Mouse (Mus musculus): ENCODE data around the gene Creb5. TPM values are rescaled to one million over a fixed set of nuclear protein-coding genes. Genes with fewer than 3 reads are reported as not detected.

Gene Creb5
- polyA plus RNA-seq, 1 experiment: 1.5 TPM

DNA sequence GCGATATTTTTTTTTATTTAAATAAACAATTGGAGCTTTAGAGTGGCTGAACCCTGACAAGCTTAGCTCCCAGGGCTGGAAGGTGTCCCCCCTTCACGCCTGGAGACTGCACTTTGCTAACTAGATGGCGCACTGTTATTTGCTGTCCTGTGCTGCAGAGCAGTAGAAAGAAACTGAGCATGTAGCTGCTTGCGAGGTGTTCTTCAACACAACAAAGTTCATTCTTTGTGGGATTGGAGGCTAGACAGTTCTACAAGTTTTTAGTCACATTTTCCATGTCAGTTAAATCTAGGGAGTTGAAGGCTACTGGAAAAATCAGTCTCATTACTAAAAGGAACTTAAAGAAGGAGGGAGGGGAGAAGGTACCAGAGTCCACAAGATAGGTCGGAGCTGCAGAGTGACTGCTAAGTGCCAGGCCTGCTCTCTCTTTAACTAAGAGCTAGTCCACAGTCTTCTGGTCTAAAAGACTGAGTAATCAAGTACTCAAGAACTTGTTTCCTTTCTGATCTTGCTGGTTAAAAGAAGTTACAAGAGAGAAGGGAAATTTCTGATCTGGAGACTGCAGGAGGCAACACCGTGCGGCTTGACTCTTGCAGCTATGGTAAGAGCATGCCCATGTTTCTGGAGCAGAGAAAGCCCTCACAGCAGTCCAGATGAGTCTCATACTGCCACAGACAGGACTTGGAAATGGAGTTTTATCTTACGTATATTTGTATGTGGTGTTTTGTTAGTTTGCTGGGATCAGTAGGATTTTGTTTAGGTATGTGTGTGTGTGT, 3.3 kb downstream of the Creb5 start:
- no peaks in the 10 kb centered on the region for H3K79me2 ChIP-seq (ENCODE audit: control insufficient read depth, insufficient read depth)
- no peaks in the 10 kb centered on the region for H3K79me3 ChIP-seq (ENCODE audit: low read depth)
- H3ac ChIP-seq (ENCODE audit: control insufficient read depth, insufficient read length, low read depth): no peak overlapping the region
- TF ChIP-seq USF1 (IDR thresholded peaks at IDR 0.05; ENCODE audit: low read depth): no peak
- TF ChIP-seq MAX (IDR thresholded peaks at IDR 0.05): no peak
- H3K4me3 ChIP-seq (ENCODE audit: insufficient read depth, poor library complexity, severe bottlenecking): no peak overlapping the region
- no peaks in the 10 kb centered on the region for H3K36me3 ChIP-seq (ENCODE audit: control insufficient read depth, insufficient read depth)
- no peaks in the 10 kb centered on the region for H3K27me3 ChIP-seq (ENCODE audit: control insufficient read depth, insufficient read depth, insufficient read length)

DNA sequence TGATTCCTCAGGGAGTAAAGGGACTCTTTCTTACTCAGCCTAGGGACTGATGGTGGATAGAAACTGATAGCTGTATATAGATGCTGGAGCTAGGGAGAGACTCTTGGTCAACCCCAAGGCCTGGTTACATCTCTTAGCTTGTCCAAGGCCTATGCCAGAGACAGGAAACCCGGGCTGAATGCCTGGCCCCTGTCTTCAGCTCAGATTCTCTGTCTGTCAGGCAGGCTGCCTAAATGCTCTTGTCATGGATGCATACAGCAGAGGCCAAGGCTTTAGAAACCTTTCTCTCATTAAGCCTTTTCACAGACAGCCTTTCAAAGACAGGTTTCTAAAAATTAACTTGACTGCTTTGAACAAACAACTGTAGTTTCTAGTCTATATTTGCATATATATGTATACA, 5.9 kb downstream of the Creb5 start:
- no peaks in the 10 kb centered on the region for H3K79me3 ChIP-seq (ENCODE audit: low read depth)
- no peak overlapping the region for H3K4me3 ChIP-seq (ENCODE audit: insufficient read depth, poor library complexity, severe bottlenecking)
- no peak for TF ChIP-seq CEBPB (IDR thresholded peaks at IDR 0.05; ENCODE audit: low read depth)
- TF ChIP-seq MYOD1 (IDR thresholded peaks at IDR 0.05; ENCODE audit: control insufficient read depth, insufficient read length, low read depth): no peak
- TF ChIP-seq FOSL1 (IDR thresholded peaks at IDR 0.05; ENCODE audit: insufficient read depth, low read length, poor library complexity, severe bottlenecking): no peak
- TF ChIP-seq MAX (IDR thresholded peaks at IDR 0.05): no peak
- no peak for TF ChIP-seq MYOG (IDR thresholded peaks at IDR 0.05; ENCODE audit: control insufficient read depth, extremely low read depth, insufficient read length)
- TF ChIP-seq USF1 (IDR thresholded peaks at IDR 0.05; ENCODE audit: low read depth): no peak
- no peak for TF ChIP-seq CTCF (IDR thresholded peaks at IDR 0.05; ENCODE audit: control insufficient read depth, insufficient read depth, insufficient read length)
- H3K36me3 ChIP-seq (ENCODE audit: control insufficient read depth, insufficient read depth): no peaks in the 10 kb centered on the region
- H3ac ChIP-seq (ENCODE audit: control insufficient read depth, insufficient read length, low read depth): no peak overlapping the region
- H3K79me2 ChIP-seq (ENCODE audit: control insufficient read depth, insufficient read depth): no peaks in the 10 kb centered on the region
- H3K27me3 ChIP-seq (ENCODE audit: control insufficient read depth, insufficient read depth, insufficient read length): no peaks in the 10 kb centered on the region

DNA sequence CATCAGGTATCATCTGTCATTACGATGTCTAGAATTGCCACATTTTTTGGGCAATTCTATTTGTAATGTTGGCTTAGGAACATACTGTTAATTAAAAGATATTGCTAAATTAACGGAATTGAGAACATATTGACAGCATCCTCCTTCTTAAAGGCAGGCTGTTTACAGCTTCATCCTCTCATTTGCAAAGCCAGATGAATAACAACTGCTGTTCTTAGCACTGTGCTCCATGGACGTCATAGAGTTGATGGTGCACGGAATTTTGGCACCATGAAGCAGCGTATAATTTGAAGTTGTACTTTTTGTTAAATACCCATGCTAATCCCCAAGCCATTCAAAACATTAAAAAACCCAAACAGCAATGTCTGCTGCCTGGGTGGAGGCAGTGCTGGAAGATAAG, 10.8 kb downstream of the Creb5 start:
- no peak for TF ChIP-seq USF1 (IDR thresholded peaks at IDR 0.05; ENCODE audit: low read depth)
- no peak for TF ChIP-seq MYOG (IDR thresholded peaks at IDR 0.05; ENCODE audit: control insufficient read depth, extremely low read depth, insufficient read length)
- no peak for TF ChIP-seq CTCF (IDR thresholded peaks at IDR 0.05; ENCODE audit: control insufficient read depth, insufficient read depth, insufficient read length)
- no peak for TF ChIP-seq CEBPB (IDR thresholded peaks at IDR 0.05; ENCODE audit: low read depth)
- no peak for TF ChIP-seq MAX (IDR thresholded peaks at IDR 0.05)
- TF ChIP-seq MYOD1 (IDR thresholded peaks at IDR 0.05; ENCODE audit: control insufficient read depth, insufficient read length, low read depth): no peak
- TF ChIP-seq FOSL1 (IDR thresholded peaks at IDR 0.05; ENCODE audit: insufficient read depth, low read length, poor library complexity, severe bottlenecking): no peak
- Histone ChIP-seq H3ac (ENCODE audit: control insufficient read depth, insufficient read length, low read depth) (no peak overlapping the region), H3K79me2 (ENCODE audit: control insufficient read depth, insufficient read depth) (no peaks in the 10 kb centered on the region), H3K27me3 (ENCODE audit: control insufficient read depth, insufficient read depth, insufficient read length) (no peaks in the 10 kb centered on the region), H3K4me3 (ENCODE audit: insufficient read depth, poor library complexity, severe bottlenecking) (no peak overlapping the region), H3K79me3 (ENCODE audit: low read depth) (no peaks in the 10 kb centered on the region), H3K36me3 (ENCODE audit: control insufficient read depth, insufficient read depth) (no peaks in the 10 kb centered on the region)

DNA sequence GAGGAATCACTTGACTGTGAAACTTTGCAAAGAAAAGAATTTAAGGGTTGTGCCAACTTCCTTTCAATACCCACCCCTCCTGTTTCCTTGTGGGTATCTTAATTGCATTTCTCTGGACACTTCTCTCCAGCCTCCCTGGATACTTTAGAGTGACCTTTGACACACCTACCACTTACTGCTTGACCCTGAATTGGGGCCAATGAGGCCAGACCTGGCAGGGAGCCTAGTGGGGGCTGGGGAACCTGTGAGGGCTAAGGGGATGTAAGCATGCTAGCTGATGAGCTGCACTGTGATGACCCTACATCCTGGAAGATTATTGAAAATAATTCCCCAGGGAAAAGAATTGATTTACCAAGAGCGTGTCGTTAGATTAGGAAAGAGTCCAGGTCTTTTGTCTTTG, 17.1 kb downstream of the Creb5 start:
- no peak for TF ChIP-seq MAX (IDR thresholded peaks at IDR 0.05)
- no peak for TF ChIP-seq MYOD1 (IDR thresholded peaks at IDR 0.05; ENCODE audit: control insufficient read depth, insufficient read length, low read depth)
- TF ChIP-seq USF1 (IDR thresholded peaks at IDR 0.05; ENCODE audit: low read depth): no peak
- TF ChIP-seq CEBPB (IDR thresholded peaks at IDR 0.05; ENCODE audit: low read depth): no peak
- TF ChIP-seq CTCF (IDR thresholded peaks at IDR 0.05; ENCODE audit: control insufficient read depth, insufficient read depth, insufficient read length): no peak
- no peak for TF ChIP-seq FOSL1 (IDR thresholded peaks at IDR 0.05; ENCODE audit: insufficient read depth, low read length, poor library complexity, severe bottlenecking)
- no peak for TF ChIP-seq MYOG (IDR thresholded peaks at IDR 0.05; ENCODE audit: control insufficient read depth, extremely low read depth, insufficient read length)
- Histone ChIP-seq H3K36me3 (ENCODE audit: control insufficient read depth, insufficient read depth) (no peaks in the 10 kb centered on the region), H3K27me3 (ENCODE audit: control insufficient read depth, insufficient read depth, insufficient read length) (no peaks in the 10 kb centered on the region), H3ac (ENCODE audit: control insufficient read depth, insufficient read length, low read depth) (no peak overlapping the region), H3K79me3 (ENCODE audit: low read depth) (no peaks in the 10 kb centered on the region), H3K79me2 (ENCODE audit: control insufficient read depth, insufficient read depth) (no peaks in the 10 kb centered on the region), H3K4me3 (ENCODE audit: insufficient read depth, poor library complexity, severe bottlenecking) (no peak overlapping the region)

DNA sequence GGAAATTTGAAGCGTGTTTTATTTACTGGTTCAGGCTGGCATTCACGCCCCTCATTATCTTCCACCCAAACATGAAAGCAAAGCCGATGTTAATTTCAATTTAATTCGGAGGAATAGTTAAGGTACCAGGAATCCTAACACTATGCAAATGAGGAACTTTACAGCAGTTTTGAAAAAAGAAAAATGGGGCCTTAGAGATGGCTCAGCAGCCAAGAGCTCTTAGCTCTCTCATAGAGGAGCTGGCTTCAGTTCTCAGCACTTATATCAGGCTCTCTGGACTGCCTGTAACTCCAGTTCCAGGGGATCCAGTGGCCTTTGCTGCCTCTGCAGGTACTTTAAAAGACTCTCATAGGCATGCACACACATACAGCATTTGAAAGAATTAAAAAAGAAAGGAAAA, 19.1 kb downstream of the Creb5 start:
- no peaks in the 10 kb centered on the region for H3K79me2 ChIP-seq (ENCODE audit: control insufficient read depth, insufficient read depth)

DNA sequence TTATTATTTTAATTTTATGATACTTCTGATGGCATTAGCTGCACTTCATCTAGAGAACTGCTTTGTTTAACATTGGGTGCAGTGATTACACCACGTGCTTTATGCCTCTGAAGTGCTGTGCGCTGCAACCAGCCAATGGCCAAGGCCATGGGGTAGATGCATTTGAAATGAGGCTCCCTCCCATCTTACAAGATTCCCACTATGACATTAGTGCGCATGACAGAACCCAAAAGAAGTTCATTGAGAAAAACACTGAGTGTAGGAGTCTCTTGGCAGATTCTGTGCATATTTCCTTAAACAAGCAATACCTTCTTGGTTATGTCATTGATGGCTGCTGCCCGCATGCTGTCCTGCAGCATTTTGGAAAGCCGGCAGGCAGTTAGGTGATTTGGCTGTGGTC, 19.6 kb downstream of the Creb5 start:
- TF ChIP-seq USF1 (IDR thresholded peaks at IDR 0.05; ENCODE audit: low read depth): no peak
- Histone ChIP-seq H3K79me3 (ENCODE audit: low read depth) (no peaks in the 10 kb centered on the region), H3K27me3 (ENCODE audit: control insufficient read depth, insufficient read depth, insufficient read length) (no peaks in the 10 kb centered on the region), H3K79me2 (ENCODE audit: control insufficient read depth, insufficient read depth) (no peaks in the 10 kb centered on the region), H3ac (ENCODE audit: control insufficient read depth, insufficient read length, low read depth) (no peak overlapping the region), H3K4me3 (ENCODE audit: insufficient read depth, poor library complexity, severe bottlenecking) (no peak overlapping the region), H3K36me3 (ENCODE audit: control insufficient read depth, insufficient read depth) (no peaks in the 10 kb centered on the region)

More for the DNA sequence above, 19.1 kb downstream of the Creb5 start:
- Histone ChIP-seq H3K36me3 (ENCODE audit: control insufficient read depth, insufficient read depth) (no peaks in the 10 kb centered on the region), H3K27me3 (ENCODE audit: control insufficient read depth, insufficient read depth, insufficient read length) (no peaks in the 10 kb centered on the region), H3K4me3 (ENCODE audit: insufficient read depth, poor library complexity, severe bottlenecking) (no peak overlapping the region), H3K79me3 (ENCODE audit: low read depth) (no peaks in the 10 kb centered on the region), H3ac (ENCODE audit: control insufficient read depth, insufficient read length, low read depth) (no peak overlapping the region)
- TF ChIP-seq USF1 (IDR thresholded peaks at IDR 0.05; ENCODE audit: low read depth) (no peak), MAX (IDR thresholded peaks at IDR 0.05) (no peak), MYOG (IDR thresholded peaks at IDR 0.05; ENCODE audit: control insufficient read depth, extremely low read depth, insufficient read length) (no peak), MYOD1 (IDR thresholded peaks at IDR 0.05; ENCODE audit: control insufficient read depth, insufficient read length, low read depth) (no peak), FOSL1 (IDR thresholded peaks at IDR 0.05; ENCODE audit: insufficient read depth, low read length, poor library complexity, severe bottlenecking) (no peak), CTCF (IDR thresholded peaks at IDR 0.05; ENCODE audit: control insufficient read depth, insufficient read depth, insufficient read length) (no peak), CEBPB (IDR thresholded peaks at IDR 0.05; ENCODE audit: low read depth) (no peak)
